Mouse (Mus musculus) MEL (cell line): ENCODE data around the gene Cmss1. TPM values are rescaled to one million over a fixed set of nuclear protein-coding genes. Genes with fewer than 3 reads are reported as not detected.

Experiments
- DNase-seq: peaks from one replicate; pipeline ENCODE4 v3.0.0; 2011; ENCODE audit warnings: low read depth, low spot score
- H3K27ac ChIP-seq: 2 replicates; pipeline ENCODE4 v1.5.1; 2012; ENCODE audit warnings: low read depth, mild to moderate bottlenecking, control low read depth, low read length, moderate library complexity; ENCODE audit not compliant: control insufficient read depth
- H3K27me3 ChIP-seq, 2 experiments: fragments of 150-350 bp in 1 of 2; sonication (generic) in 1 of 2; 2 replicates each; pipeline ENCODE4 v1.6.1; 2012; ENCODE audit warnings: low read length in 2 of 2, mild to moderate bottlenecking in 2 of 2, improper control_type of control experiment in 1 of 2, moderate library complexity in 1 of 2; ENCODE audit not compliant: insufficient read depth in 2 of 2, control insufficient read depth in 1 of 2
- H3K36me3 ChIP-seq, 2 experiments: 2 replicates each; pipeline ENCODE4 v1.6.1; 2012 to 2014; ENCODE audit warnings: low read length in 2 of 2, improper control_type of control experiment in 1 of 2, inconsistent platforms in 1 of 2, mild to moderate bottlenecking in 1 of 2; ENCODE audit not compliant: insufficient read depth in 2 of 2, control insufficient read depth in 1 of 2
- H3K4me1 ChIP-seq, 2 experiments: fragments of 150-350 bp in 1 of 2; sonication (generic) in 1 of 2; 2 replicates each; pipeline ENCODE4 v1.6.1; 2012; ENCODE audit warnings: low read length in 2 of 2, improper control_type of control experiment in 1 of 2, mild to moderate bottlenecking in 1 of 2; ENCODE audit not compliant: insufficient read depth in 2 of 2, control insufficient read depth in 1 of 2
- H3K4me3 ChIP-seq, 2 experiments: fragments of 150-350 bp in 1 of 2; sonication (generic) in 1 of 2; 2 replicates each; pipeline ENCODE4 v1.5.1; 2012; ENCODE audit warnings: low read depth in 2 of 2, low read length in 2 of 2, mild to moderate bottlenecking in 2 of 2, moderate library complexity in 2 of 2, control low read depth in 1 of 2, improper control_type of control experiment in 1 of 2; ENCODE audit not compliant: control insufficient read depth in 1 of 2, insufficient read depth in 1 of 2
- H3K79me2 ChIP-seq: 2 replicates; pipeline ENCODE4 v1.6.1; 2012; ENCODE audit warnings: mild to moderate bottlenecking, low read length, moderate library complexity; ENCODE audit not compliant: control insufficient read depth, poor library complexity, insufficient read depth
- H3K9ac ChIP-seq: 2 replicates; pipeline ENCODE4 v1.6.1; 2012; ENCODE audit warnings: low read depth, mild to moderate bottlenecking, control low read depth, low read length, moderate library complexity; ENCODE audit not compliant: control insufficient read depth, poor library complexity, severe bottlenecking
- H3K9me3 ChIP-seq: fragments of 150-350 bp; sonication (generic); replicated peaks from 2 replicates; pipeline ENCODE4 v1.6.1; 2012; ENCODE audit warnings: mild to moderate bottlenecking, low read length, improper control_type of control experiment, moderate library complexity; ENCODE audit not compliant: insufficient read depth
- CHD1 ChIP-seq: IDR thresholded peaks from 2 replicates; pipeline ENCODE4 v1.6.1; 2012; ENCODE audit warnings: low read depth, mild to moderate bottlenecking, inconsistent platforms, low read length, improper control_type of control experiment
- CHD2 ChIP-seq: IDR thresholded peaks from 2 replicates; pipeline ENCODE4 v1.6.1; 2011; ENCODE audit warnings: low read length, improper control_type of control experiment
- CTCF ChIP-seq, 3 experiments: IDR thresholded peaks in 2 of 3; conservative IDR thresholded peaks in 1 of 3; 2 replicates each; pipeline ENCODE4 v1.5.1; 2011 to 2012; ENCODE audit warnings: low read length in 3 of 3, low read depth in 2 of 3, mild to moderate bottlenecking in 2 of 3, improper control_type of control experiment in 1 of 3, inconsistent platforms in 1 of 3, mixed read lengths in 1 of 3, moderate library complexity in 1 of 3; ENCODE audit not compliant: control insufficient read depth in 1 of 3, insufficient read depth in 1 of 3, poor library complexity in 1 of 3, severe bottlenecking in 1 of 3
- E2F4 ChIP-seq: IDR thresholded peaks from 2 replicates; pipeline ENCODE4 v1.6.1; 2011; ENCODE audit warnings: low read depth, low read length, improper control_type of control experiment, borderline replicate concordance
- ELF1 ChIP-seq: IDR thresholded peaks from 2 replicates; pipeline ENCODE4 v1.6.1; 2014; ENCODE audit warnings: low read depth, mild to moderate bottlenecking, inconsistent platforms, low read length, improper control_type of control experiment, moderate library complexity
- GABPA ChIP-seq: IDR thresholded peaks from 2 replicates; pipeline ENCODE4 v1.6.1; 2012; ENCODE audit warnings: low read depth, mild to moderate bottlenecking, inconsistent platforms, low read length, improper control_type of control experiment, moderate library complexity
- HCFC1 ChIP-seq: IDR thresholded peaks from 2 replicates; pipeline ENCODE4 v1.6.1; 2012; ENCODE audit warnings: low read depth, mild to moderate bottlenecking, inconsistent platforms, low read length, improper control_type of control experiment, moderate library complexity
- JUND ChIP-seq: IDR thresholded peaks from 2 replicates; pipeline ENCODE4 v1.6.1; 2011; ENCODE audit warnings: low read depth, mild to moderate bottlenecking, improper control_type of control experiment, low read length
- KAT2A ChIP-seq: conservative IDR thresholded peaks from 2 replicates; pipeline ENCODE4 v1.6.1; 2012; ENCODE audit warnings: low read depth, low read length, improper control_type of control experiment, inconsistent platforms
- MAX ChIP-seq: IDR thresholded peaks from 2 replicates; pipeline ENCODE4 v1.6.1; 2011; ENCODE audit warnings: low read length, improper control_type of control experiment
- NELFE ChIP-seq: IDR thresholded peaks from 2 replicates; pipeline ENCODE4 v1.6.1; 2011; ENCODE audit warnings: low read depth, low read length, improper control_type of control experiment
- NRF1 ChIP-seq: IDR thresholded peaks from 2 replicates; pipeline ENCODE4 v1.6.1; 2014; ENCODE audit warnings: low read depth, mild to moderate bottlenecking, inconsistent platforms, low read length, improper control_type of control experiment, moderate library complexity; ENCODE audit not compliant: poor library complexity, insufficient read depth, severe bottlenecking
- POLR2AphosphoS5 ChIP-seq: IDR thresholded peaks from 2 replicates; pipeline ENCODE4 v1.6.1; 2012; ENCODE audit warnings: low read depth, borderline replicate concordance, mild to moderate bottlenecking, inconsistent platforms, low read length, moderate library complexity, mixed read lengths
- RAD21 ChIP-seq: IDR thresholded peaks from 2 replicates; pipeline ENCODE4 v1.6.1; 2011; ENCODE audit warnings: mild to moderate bottlenecking, low read depth, low read length, improper control_type of control experiment
- RCOR1 ChIP-seq: IDR thresholded peaks from 2 replicates; pipeline ENCODE4 v1.6.1; 2012; ENCODE audit warnings: low read depth, mild to moderate bottlenecking, inconsistent platforms, low read length, improper control_type of control experiment
- TAL1 ChIP-seq: IDR thresholded peaks from 2 replicates; pipeline ENCODE4 v1.6.1; 2012; ENCODE audit warnings: mild to moderate bottlenecking, inconsistent platforms, low read length, moderate library complexity, mixed read lengths
- TCF12 ChIP-seq: IDR thresholded peaks from 2 replicates; pipeline ENCODE4 v1.6.1; 2014; ENCODE audit warnings: low read depth, mild to moderate bottlenecking, inconsistent platforms, low read length, improper control_type of control experiment, moderate library complexity
- USF1 ChIP-seq: IDR thresholded peaks from 2 replicates; pipeline ENCODE4 v1.6.1; 2014; ENCODE audit warnings: low read depth, mild to moderate bottlenecking, inconsistent platforms, low read length, improper control_type of control experiment, moderate library complexity
- ZC3H11A ChIP-seq: IDR thresholded peaks from 2 replicates; pipeline ENCODE4 v1.6.1; 2012; ENCODE audit warnings: low read depth, mild to moderate bottlenecking, inconsistent platforms, low read length, improper control_type of control experiment
- ZMIZ1 ChIP-seq: IDR thresholded peaks from 2 replicates; pipeline ENCODE4 v1.6.1; 2012; ENCODE audit warnings: low read depth, mild to moderate bottlenecking, inconsistent platforms, low read length, improper control_type of control experiment, moderate library complexity
- ZNF384 ChIP-seq: IDR thresholded peaks from 2 replicates; pipeline ENCODE4 v1.6.1; 2012; ENCODE audit warnings: low read depth, mild to moderate bottlenecking, inconsistent platforms, low read length, improper control_type of control experiment
- polyA plus RNA-seq, 2 experiments: library from polyadenylated mRNA; stranded (reverse) in 1 of 2; unstranded in 1 of 2; fragments of >175 nt in 1 of 2; fragments of >200 nt in 1 of 2; gene quantifications; 2 replicates each; pipeline versions ENCODE4 v1.2.1 to v1.2.4; 2012; ENCODE audit warnings: low replicate concordance in 2 of 2, low read depth in 1 of 2; ENCODE audit not compliant: insufficient read length in 2 of 2, insufficient read depth in 1 of 2, missing spikeins in 1 of 2
- total RNA-seq: library from RNA; depleted of rRNA; stranded (reverse); fragments of 300-350 nt; gene quantifications from 2 replicates; pipeline ENCODE4 v1.2.3, GENCODE M21; 2012

The Cmss1 gene
- total and polyA plus RNA-seq, 3 experiments, result 80.9 to 94.7 TPM; not detected in 1

DNA sequence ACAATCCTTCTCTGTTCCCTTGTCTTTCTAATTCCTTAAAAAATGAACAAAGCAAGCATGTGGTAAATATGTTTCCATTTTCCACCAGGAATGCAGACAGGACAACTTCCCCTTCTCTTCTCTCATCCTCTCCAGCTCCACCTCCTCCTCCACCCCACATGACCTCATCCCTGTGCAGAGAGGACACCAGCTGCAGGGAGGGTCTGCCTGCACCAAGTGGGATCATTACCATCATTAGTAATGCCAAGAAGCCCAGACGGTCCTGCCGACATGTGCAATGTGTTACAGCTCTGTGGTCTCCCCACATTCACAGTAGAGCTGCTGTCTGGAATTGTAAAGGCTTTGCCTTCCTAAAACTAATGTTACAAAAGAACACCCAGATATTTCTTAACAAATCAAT lies 190.6 kb downstream of the Cmss1 start:
- H3K9me3 ChIP-seq, result no peaks in the 10 kb centered on the region
- DNase-seq, result no peak
- no peak overlapping the region for H3K4me3 ChIP-seq
- no peaks in the 10 kb centered on the region for H3K79me2 ChIP-seq
- peaks cover 0 to 3% of the 10 kb centered on the region in 2 experiments; a peak in 2 of 4 replicates for H3K36me3 ChIP-seq
- no peak for TF ChIP-seq HCFC1
- no peak for TF ChIP-seq ELF1
- TF ChIP-seq POLR2AphosphoS5, result no peak
- no peak for TF ChIP-seq USF1
- no peak for TF ChIP-seq KAT2A
- no peak for TF ChIP-seq JUND
- TF ChIP-seq NELFE, result no peak
- no peak for TF ChIP-seq ZNF384
- H3K4me1 ChIP-seq, result no peaks in the 10 kb centered on the region
- no peaks in the 10 kb centered on the region for H3K27me3 ChIP-seq
- no peak overlapping the region for H3K27ac ChIP-seq
- no peak overlapping the region for H3K9ac ChIP-seq

GRCm38 (mm10) chr16:57412766-57413165 lies 193.9 kb downstream of the Cmss1 start:
- TF ChIP-seq CTCF (IDR thresholded peaks at IDR 0.05 in 2 of 3, conservative IDR thresholded peaks at IDR 0.05 in 1 of 3; ENCODE audit: control insufficient read depth in 1 of 3, insufficient read depth in 1 of 3, low read depth in 2 of 3, low read length in 3 of 3, poor library complexity in 1 of 3, severe bottlenecking in 1 of 3) (no peak), CHD2 (no peak), MAX (no peak), RCOR1 (no peak), RAD21 (no peak), TCF12 (no peak), E2F4 (no peak), ZC3H11A (no peak), CHD1 (no peak), TAL1 (no peak), JUND (no peak), NRF1 (no peak), ELF1 (no peak), ZMIZ1 (no peak), GABPA (no peak), USF1 (no peak), NELFE (no peak), KAT2A (no peak)
- TF ChIP-seq, all 39 proteins: peak for 0
- H3K27me3 ChIP-seq, result no peaks in the 10 kb centered on the region
- no peaks in the 10 kb centered on the region for H3K9me3 ChIP-seq
- no peaks in the 10 kb centered on the region; a peak in 1 of 4 replicates for H3K36me3 ChIP-seq
- no peak overlapping the region for H3K9ac ChIP-seq
- no peaks in the 10 kb centered on the region for H3K4me1 ChIP-seq
- H3K4me3 ChIP-seq, result no peak overlapping the region
- no peak overlapping the region for H3K27ac ChIP-seq
- no peaks in the 10 kb centered on the region for H3K79me2 ChIP-seq
- no peak for DNase-seq
